Mouse (Mus musculus): ENCODE data around the gene Cdk19.

GRCm38 (mm10) chr10:40330262-40330661 is 9.1 kb upstream of the Cdk19 start:
- TF ChIP-seq FLI1 (IDR thresholded peaks at IDR 0.05; ENCODE audit: low read length) (no peak), GATA1 (IDR thresholded peaks at IDR 0.05; ENCODE audit: borderline replicate concordance, low read length) (no peak)
